Mouse (Mus musculus): ENCODE data around the gene Ssu2. TPM values are rescaled to one million over a fixed set of nuclear protein-coding genes. Genes with fewer than 3 reads are reported as not detected.

The Ssu2 gene
- polyA plus RNA-seq (2015; fragmentation: Nextera tagmentation; extraction: Ambion mirVana) = not detected in 2 replicates

DNA sequence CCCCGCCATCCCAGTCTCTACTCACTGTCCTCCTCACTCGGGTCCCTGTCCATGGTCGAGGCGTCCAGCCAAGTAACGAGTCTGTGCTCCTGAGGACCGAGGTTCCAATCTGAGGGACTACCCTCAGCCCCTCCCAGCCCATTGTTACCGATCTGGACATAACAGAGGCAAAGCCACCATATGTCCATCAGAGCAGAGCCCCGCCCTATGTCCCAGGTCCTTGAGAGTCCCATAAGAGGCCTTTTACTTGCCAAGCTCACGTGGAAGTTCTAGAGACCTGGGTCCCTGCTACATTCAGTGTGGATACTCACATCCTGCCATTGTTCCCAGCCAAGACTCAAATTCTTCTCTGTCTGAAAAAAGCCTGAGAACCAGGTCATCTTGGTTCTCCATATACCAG lies at the start of gene Ssu2:
Gene Ssu2 (minus strand): TSS at position 77 of the 400 bp plus-strand sequence.
- no peak within 1 kb of the TSS for H3K27ac ChIP-seq (ENCODE audit: low read length)
- H3K4me1 ChIP-seq (replicated peaks; ENCODE audit: control insufficient read depth, insufficient read depth, low read length) = peaks cover 3% of the 10 kb centered on the region; the same call in 1 of the 2 replicates
- no peak for ATAC-seq
- no peaks in the 10 kb centered on the region for H3K27me3 ChIP-seq (replicated peaks; ENCODE audit: control insufficient read depth, insufficient read depth, low read length)
- H3K4me3 ChIP-seq (replicated peaks; ENCODE audit: low read length) = no peak within 1 kb of the TSS
- no peak within 1 kb of the TSS for H3K4me2 ChIP-seq (ENCODE audit: low read length)
- no peaks in the 10 kb centered on the region for H3K9me3 ChIP-seq (ENCODE audit: control insufficient read depth, low read length)
- H3K36me3 ChIP-seq (ENCODE audit: control insufficient read depth, insufficient read depth) = no peaks in the 10 kb centered on the region
- 74% methylated on average over 9 of the region's 9 CpGs for WGBS
- H3K9ac ChIP-seq (replicated peaks; ENCODE audit: low read depth, low read length) = no peak within 1 kb of the TSS

DNA sequence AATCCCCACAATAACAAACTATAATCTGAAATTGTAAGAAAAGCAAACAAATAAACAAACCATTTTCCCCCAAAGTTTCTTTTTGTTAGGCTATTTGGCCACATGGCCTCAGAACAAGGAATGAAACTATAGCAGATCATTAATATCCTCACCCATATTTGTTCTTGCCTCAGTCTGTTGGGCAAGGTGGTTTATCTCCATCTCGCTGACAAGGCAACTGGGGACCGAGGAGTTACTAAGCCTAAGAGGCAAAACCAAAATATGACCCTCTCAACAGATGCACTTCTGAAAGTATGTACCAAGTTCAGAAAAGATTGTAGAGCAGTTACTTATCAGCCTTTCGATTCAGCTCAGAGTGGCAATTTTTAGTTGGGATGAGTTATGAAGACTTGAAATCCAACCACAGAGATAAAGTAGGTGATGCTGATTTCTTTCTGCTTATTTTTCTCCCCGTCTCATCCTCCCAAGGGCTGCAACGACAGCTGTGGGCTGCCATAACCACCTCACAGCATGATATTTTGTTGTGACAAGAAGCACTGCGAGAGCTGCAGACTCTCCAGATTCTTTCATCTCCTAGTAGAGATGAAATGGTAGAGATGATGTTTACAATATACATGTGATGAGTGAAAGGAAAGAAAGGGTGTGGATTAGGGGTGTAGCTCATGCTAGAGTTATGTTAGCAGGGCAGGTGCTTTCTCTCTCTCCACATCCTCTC lies 38.4 kb upstream of the Ssu2 start:
- no peaks in the 10 kb centered on the region for H3K27me3 ChIP-seq (replicated peaks; ENCODE audit: control insufficient read depth, insufficient read depth, low read length)
- no peak overlapping the region for H3K27ac ChIP-seq (ENCODE audit: low read length)
- 72% methylated on average over 6 of the region's 6 CpGs for WGBS
- H3K4me1 ChIP-seq (replicated peaks; ENCODE audit: control insufficient read depth, insufficient read depth, low read length) = no peaks in the 10 kb centered on the region
- H3K9ac ChIP-seq (replicated peaks; ENCODE audit: low read depth, low read length) = no peak overlapping the region
- 0 out of 2 replicates have a peak, but pooled peaks cover 2% of the 10 kb centered on the region for H3K9me3 ChIP-seq (ENCODE audit: control insufficient read depth, low read length)
- H3K36me3 ChIP-seq (ENCODE audit: control insufficient read depth, insufficient read depth) = no peaks in the 10 kb centered on the region
- no peak for ATAC-seq
- H3K4me2 ChIP-seq (ENCODE audit: low read length) = no peak overlapping the region
- no peak overlapping the region for H3K4me3 ChIP-seq (replicated peaks; ENCODE audit: low read length)

DNA sequence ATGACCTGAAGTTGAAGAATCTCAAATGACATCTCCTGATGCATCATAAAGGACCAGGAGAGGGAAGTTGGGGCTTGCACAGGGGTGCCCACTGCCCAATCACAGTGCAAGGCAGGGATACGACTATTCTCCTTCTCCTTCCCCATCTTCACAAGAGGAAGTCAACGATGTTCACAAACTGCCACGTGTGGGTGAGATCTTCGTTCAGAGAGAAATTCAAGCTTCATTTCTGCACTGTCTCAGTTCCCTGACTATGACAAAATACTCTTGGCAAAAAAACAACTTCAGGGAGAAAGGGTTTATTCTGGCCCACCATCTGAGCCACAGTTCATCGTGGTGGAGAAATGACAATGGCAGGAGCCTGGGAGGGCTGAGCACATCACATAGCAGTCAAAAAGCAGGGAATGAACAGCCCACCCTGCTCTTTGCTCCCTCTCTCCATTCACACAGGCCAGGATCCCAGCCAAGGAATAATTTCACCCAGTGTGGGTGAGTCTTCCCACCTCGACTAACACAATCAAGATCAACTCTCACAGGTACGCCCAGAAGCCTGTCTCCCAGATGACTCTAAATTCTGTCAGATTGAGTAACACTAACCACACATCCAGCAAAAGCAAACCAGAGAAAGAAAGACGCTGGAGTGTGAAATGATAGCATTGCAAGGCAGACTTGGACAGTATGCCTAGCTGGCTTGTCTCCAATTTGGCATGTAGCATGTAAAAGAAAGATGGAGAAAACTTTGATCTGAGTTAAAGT lies 36.1 kb upstream of the Ssu2 start:
- no peak overlapping the region for H3K27ac ChIP-seq (ENCODE audit: low read length)

DNA sequence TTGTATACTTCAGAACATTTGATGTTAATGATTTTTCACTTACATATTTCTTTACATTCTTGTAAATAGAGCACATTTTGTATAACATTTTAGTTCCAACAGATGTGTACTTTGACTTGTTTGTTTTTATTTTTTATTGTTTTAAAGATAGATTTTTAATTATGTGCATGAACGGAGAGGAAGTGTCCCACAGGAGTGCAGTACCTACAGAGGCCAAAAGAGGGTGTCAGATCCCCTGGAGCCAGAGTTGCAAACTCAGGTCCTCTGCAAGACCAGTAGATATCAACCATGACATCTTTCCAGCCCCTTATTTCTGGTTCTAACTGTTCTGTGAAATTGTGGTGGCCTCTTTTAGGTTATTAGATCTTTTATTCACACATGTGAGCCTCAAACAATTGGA lies 33.1 kb upstream of the Ssu2 start:
- Histone ChIP-seq H3K4me1 (replicated peaks; ENCODE audit: control insufficient read depth, insufficient read depth, low read length) (peaks cover 10% of the 10 kb centered on the region; the same call in 1 of the 2 replicates), H3K4me3 (replicated peaks; ENCODE audit: low read length) (no peak overlapping the region), H3K4me2 (ENCODE audit: low read length) (no peak overlapping the region), H3K36me3 (ENCODE audit: control insufficient read depth, insufficient read depth) (no peaks in the 10 kb centered on the region), H3K9me3 (ENCODE audit: control insufficient read depth, low read length) (0 out of 2 replicates have a peak, but pooled peaks cover 2% of the 10 kb centered on the region), H3K27ac (ENCODE audit: low read length) (no peak overlapping the region), H3K27me3 (replicated peaks; ENCODE audit: control insufficient read depth, insufficient read depth, low read length) (no peaks in the 10 kb centered on the region), H3K9ac (replicated peaks; ENCODE audit: low read depth, low read length) (no peak overlapping the region)
- 94% methylated on average over 1 of the region's 1 CpGs for WGBS
- ATAC-seq = no peak

More for the DNA sequence above, 36.1 kb upstream of the Ssu2 start:
- no peak overlapping the region for H3K9ac ChIP-seq (replicated peaks; ENCODE audit: low read depth, low read length)
- 0 out of 2 replicates have a peak, but pooled peaks cover 2% of the 10 kb centered on the region for H3K9me3 ChIP-seq (ENCODE audit: control insufficient read depth, low read length)
- no peaks in the 10 kb centered on the region for H3K36me3 ChIP-seq (ENCODE audit: control insufficient read depth, insufficient read depth)
- no peaks in the 10 kb centered on the region for H3K27me3 ChIP-seq (replicated peaks; ENCODE audit: control insufficient read depth, insufficient read depth, low read length)
- no peak overlapping the region for H3K4me3 ChIP-seq (replicated peaks; ENCODE audit: low read length)
- peak; percentile 32 for ATAC-seq
- 69% methylated on average over 8 of the region's 8 CpGs for WGBS
- H3K4me2 ChIP-seq (ENCODE audit: low read length) = no peak overlapping the region
- H3K4me1 ChIP-seq (replicated peaks; ENCODE audit: control insufficient read depth, insufficient read depth, low read length) = peaks cover 9% of the 10 kb centered on the region; the same call in 1 of the 2 replicates

DNA sequence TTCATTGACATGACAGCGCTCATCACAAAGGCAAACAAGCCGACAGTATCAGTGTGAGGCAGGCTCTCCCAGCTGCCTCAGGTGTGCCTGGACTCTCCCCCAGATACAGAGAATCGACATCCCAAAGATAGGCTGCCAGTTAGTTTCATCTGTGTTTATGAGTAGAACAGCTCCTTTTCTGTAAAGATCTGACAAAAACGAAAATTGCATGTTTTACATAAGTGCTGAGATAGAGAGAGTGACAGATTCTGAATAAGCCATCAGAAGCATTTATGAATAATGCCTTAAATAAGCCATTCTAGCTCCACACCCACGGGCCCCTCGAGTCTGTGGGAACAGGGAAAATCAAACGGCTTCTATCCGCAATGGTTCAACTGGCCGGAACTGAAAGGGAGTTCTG lies 31.5 kb upstream of the Ssu2 start:
- no peak overlapping the region for H3K27ac ChIP-seq (ENCODE audit: low read length)
- H3K4me3 ChIP-seq (replicated peaks; ENCODE audit: low read length) = no peak overlapping the region
- 0 out of 2 replicates have a peak, but pooled peaks cover 2% of the 10 kb centered on the region for H3K9me3 ChIP-seq (ENCODE audit: control insufficient read depth, low read length)
- no peaks in the 10 kb centered on the region for H3K36me3 ChIP-seq (ENCODE audit: control insufficient read depth, insufficient read depth)
- 64% methylated on average over 9 of the region's 9 CpGs for WGBS
- no peak overlapping the region for H3K9ac ChIP-seq (replicated peaks; ENCODE audit: low read depth, low read length)
- ATAC-seq = peak; percentile 72
- H3K27me3 ChIP-seq (replicated peaks; ENCODE audit: control insufficient read depth, insufficient read depth, low read length) = no peaks in the 10 kb centered on the region
- peaks cover 10% of the 10 kb centered on the region; the same call in 1 of the 2 replicates for H3K4me1 ChIP-seq (replicated peaks; ENCODE audit: control insufficient read depth, insufficient read depth, low read length)
- H3K4me2 ChIP-seq (ENCODE audit: low read length) = no peak overlapping the region

DNA sequence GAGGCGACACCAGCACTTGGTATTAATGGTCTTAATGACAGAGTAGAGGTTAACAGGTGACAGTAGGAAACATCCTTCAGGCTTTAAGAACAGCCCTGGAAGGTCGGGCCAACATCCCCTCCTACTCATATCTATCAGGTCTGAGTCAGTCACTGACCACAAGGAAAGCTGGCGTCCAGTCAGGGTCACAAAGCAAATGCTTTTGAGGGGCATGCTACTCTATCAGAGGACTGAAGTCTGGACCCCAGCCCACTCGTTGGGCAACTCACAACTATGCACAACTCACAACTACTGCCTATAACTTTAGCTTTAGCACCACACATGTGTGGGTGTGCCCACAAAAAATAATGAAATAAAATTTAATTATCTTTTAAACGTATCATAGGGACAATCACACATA lies 16.3 kb upstream of the Ssu2 start:
- WGBS = 83% methylated on average over 5 of the region's 5 CpGs
- Histone ChIP-seq H3K9me3 (ENCODE audit: control insufficient read depth, low read length) (no peaks in the 10 kb centered on the region; the same call in 1 of the 2 replicates), H3K27me3 (replicated peaks; ENCODE audit: control insufficient read depth, insufficient read depth, low read length) (no peaks in the 10 kb centered on the region), H3K27ac (ENCODE audit: low read length) (no peak overlapping the region), H3K36me3 (ENCODE audit: control insufficient read depth, insufficient read depth) (no peaks in the 10 kb centered on the region), H3K9ac (replicated peaks; ENCODE audit: low read depth, low read length) (no peak overlapping the region), H3K4me2 (ENCODE audit: low read length) (no peak overlapping the region), H3K4me3 (replicated peaks; ENCODE audit: low read length) (no peak overlapping the region), H3K4me1 (replicated peaks; ENCODE audit: control insufficient read depth, insufficient read depth, low read length) (no peaks in the 10 kb centered on the region)
- ATAC-seq = no peak

DNA sequence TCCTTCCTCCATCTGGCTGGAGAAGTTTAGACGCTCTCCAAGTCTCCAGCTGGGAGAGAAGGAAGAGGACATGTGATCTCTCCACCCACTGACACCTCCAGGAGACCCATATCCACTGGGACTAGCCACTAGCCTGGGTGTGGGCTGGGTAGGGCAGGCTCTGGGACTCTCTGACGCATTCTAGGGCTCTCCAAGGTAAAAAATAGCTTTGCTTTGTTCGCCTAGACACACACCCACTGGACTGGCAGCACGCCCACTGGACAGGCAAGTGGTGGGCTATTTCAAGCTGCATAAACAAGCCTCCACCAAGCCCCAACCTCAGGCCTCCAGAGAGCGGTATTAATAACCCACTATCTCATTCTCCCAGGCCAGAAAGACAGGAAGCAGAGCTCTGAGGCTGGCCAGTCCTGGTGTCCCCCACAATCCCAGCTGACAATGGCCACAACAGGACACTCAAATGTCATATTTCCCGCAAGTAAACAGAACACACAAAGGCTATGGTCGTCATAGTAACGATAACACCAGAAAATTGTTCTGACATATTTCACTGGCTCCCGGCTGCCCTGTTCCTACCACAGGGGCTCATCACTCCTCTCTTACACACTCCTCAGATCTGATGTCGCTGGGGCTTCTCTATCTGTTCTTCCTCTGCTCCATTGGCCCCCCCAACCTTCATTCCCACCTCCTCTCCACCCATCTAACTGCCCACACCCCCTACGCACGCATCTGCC lies 14.3 kb upstream of the Ssu2 start:
- 83% methylated on average over 12 of the region's 12 CpGs for WGBS
- Histone ChIP-seq H3K9me3 (ENCODE audit: control insufficient read depth, low read length) (no peaks in the 10 kb centered on the region), H3K36me3 (ENCODE audit: control insufficient read depth, insufficient read depth) (no peaks in the 10 kb centered on the region), H3K4me2 (ENCODE audit: low read length) (no peak overlapping the region), H3K4me1 (replicated peaks; ENCODE audit: control insufficient read depth, insufficient read depth, low read length) (no peaks in the 10 kb centered on the region), H3K27me3 (replicated peaks; ENCODE audit: control insufficient read depth, insufficient read depth, low read length) (no peaks in the 10 kb centered on the region), H3K9ac (replicated peaks; ENCODE audit: low read depth, low read length) (no peak overlapping the region), H3K4me3 (replicated peaks; ENCODE audit: low read length) (no peak overlapping the region), H3K27ac (ENCODE audit: low read length) (no peak overlapping the region)
- ATAC-seq = 0 out of 2 replicates have a peak, but pooled peaks have one; percentile 20

DNA sequence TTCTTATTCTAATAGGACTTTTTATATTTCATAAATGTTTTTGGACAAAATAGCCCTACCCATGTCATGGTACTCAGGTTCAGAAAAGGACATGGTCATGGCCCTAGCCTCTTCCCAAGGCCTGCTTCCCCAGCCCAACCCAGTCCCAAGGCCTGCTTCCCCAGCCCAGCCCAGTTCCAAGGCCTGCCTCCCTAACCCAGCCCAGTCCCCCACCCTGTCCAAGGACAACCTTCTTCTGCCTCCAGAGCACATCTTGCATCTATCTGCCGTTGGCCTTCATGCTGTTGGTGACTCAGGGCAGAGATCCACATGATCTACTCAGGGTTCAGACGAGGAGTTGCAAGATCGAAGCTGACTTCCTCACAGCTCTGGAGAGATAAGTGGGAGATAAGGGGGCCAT lies 9.5 kb upstream of the Ssu2 start:
- 91% methylated on average over 3 of the region's 3 CpGs for WGBS
- Histone ChIP-seq H3K9me3 (ENCODE audit: control insufficient read depth, low read length) (no peaks in the 10 kb centered on the region), H3K36me3 (ENCODE audit: control insufficient read depth, insufficient read depth) (no peaks in the 10 kb centered on the region), H3K27me3 (replicated peaks; ENCODE audit: control insufficient read depth, insufficient read depth, low read length) (no peaks in the 10 kb centered on the region), H3K9ac (replicated peaks; ENCODE audit: low read depth, low read length) (no peak overlapping the region), H3K4me2 (ENCODE audit: low read length) (no peak overlapping the region), H3K4me3 (replicated peaks; ENCODE audit: low read length) (no peak overlapping the region), H3K4me1 (replicated peaks; ENCODE audit: control insufficient read depth, insufficient read depth, low read length) (no peaks in the 10 kb centered on the region), H3K27ac (ENCODE audit: low read length) (no peak overlapping the region)
- ATAC-seq = no peak

DNA sequence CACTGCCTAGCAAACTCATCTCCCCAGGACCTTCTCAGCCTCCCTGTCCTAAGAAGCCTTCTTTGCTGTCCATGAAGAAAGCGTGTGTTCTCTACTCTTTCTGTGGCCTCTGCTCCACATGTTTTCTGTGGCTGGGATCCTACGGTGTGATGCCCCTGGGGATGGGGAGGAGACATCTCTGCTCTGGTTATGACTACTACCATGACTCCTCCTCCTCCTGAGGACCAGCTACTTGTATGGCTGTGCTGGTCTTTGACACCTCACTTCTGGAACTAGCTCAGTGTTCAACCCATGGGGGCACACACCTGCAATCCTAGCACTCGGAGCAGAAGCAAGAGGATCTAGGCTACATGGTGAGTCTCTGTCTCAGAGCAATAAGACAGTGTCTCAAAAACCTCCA lies 8.5 kb upstream of the Ssu2 start:
- no peak overlapping the region for H3K4me2 ChIP-seq (ENCODE audit: low read length)
- no peaks in the 10 kb centered on the region for H3K4me1 ChIP-seq (replicated peaks; ENCODE audit: control insufficient read depth, insufficient read depth, low read length)
- H3K27me3 ChIP-seq (replicated peaks; ENCODE audit: control insufficient read depth, insufficient read depth, low read length) = no peaks in the 10 kb centered on the region
- H3K27ac ChIP-seq (ENCODE audit: low read length) = no peak overlapping the region
- ATAC-seq = no peak
- no peak overlapping the region for H3K9ac ChIP-seq (replicated peaks; ENCODE audit: low read depth, low read length)
- H3K9me3 ChIP-seq (ENCODE audit: control insufficient read depth, low read length) = no peaks in the 10 kb centered on the region
- WGBS = 92% methylated on average over 3 of the region's 3 CpGs
- H3K36me3 ChIP-seq (ENCODE audit: control insufficient read depth, insufficient read depth) = no peaks in the 10 kb centered on the region
- H3K4me3 ChIP-seq (replicated peaks; ENCODE audit: low read length) = no peak overlapping the region

Measured in forebrain, embryonic 16.5 days (tissue).